Mouse (Mus musculus) 3134 (cell line): ENCODE measurements around the gene Gm49661.

Experiments used
- DNase-seq: peaks from one replicate; pipeline ENCODE4 v3.0.0-alpha.2; 2011; ENCODE audit warnings: low spot score; ENCODE audit not compliant: insufficient read length; ENCODE audit errors: extremely low read depth

Gene Gm49661

GRCm38 (mm10) chr8:84969241-84970134 lies at the start of gene Gm49661, which contains the start of the genes Prdx2 and Rnaseh2a:
Gene Gm49661 (minus strand): TSS chr8:84969433.
Gene Prdx2 (plus strand): TSS chr8:84969587.
Gene Rnaseh2a (minus strand): TSS chr8:84969767.
- DNase-seq: peak; percentile 80

GRCm38 (mm10) chr8:85017209-85017608 lies 48.0 kb upstream of the Gm49661 start:
- no peak for DNase-seq

GRCm38 (mm10) chr8:85016724-85017123 lies 47.5 kb upstream of the Gm49661 start:
- DNase-seq: no peak

GRCm38 (mm10) chr8:85014431-85014830 lies 45.2 kb upstream of the Gm49661 start, which contains the start of gene Best2:
Gene Best2 (minus strand): TSS chr8:85014531.
- DNase-seq: no peak

- no peak for DNase-seq
These were observed 44.1 kb upstream of the Gm49661 start for GRCm38 (mm10) chr8:85013230-85013840.

GRCm38 (mm10) chr8:85011242-85011641 lies 42.0 kb upstream of the Gm49661 start:
- DNase-seq: no peak

- DNase-seq: no peak
These were observed 38.5 kb upstream of the Gm49661 start for GRCm38 (mm10) chr8:85007686-85008085.

- peak; percentile 82 for DNase-seq
These were observed 28.5 kb upstream of the Gm49661 start for GRCm38 (mm10) chr8:84997649-84998295.

GRCm38 (mm10) chr8:84996978-84997377 lies 27.7 kb upstream of the Gm49661 start:
- no peak for DNase-seq

GRCm38 (mm10) chr8:84995680-84996079 lies 26.4 kb upstream of the Gm49661 start:
- no peak for DNase-seq

- DNase-seq: no peak
These were observed 25.1 kb upstream of the Gm49661 start for GRCm38 (mm10) chr8:84994375-84994774.

- DNase-seq: no peak
These were observed 21.6 kb upstream of the Gm49661 start for GRCm38 (mm10) chr8:84990836-84991235.

GRCm38 (mm10) chr8:84990349-84990748 lies 21.1 kb upstream of the Gm49661 start, which contains the start of gene Hook2:
Gene Hook2 (plus strand): TSS chr8:84990603.
- peak; percentile 93 for DNase-seq

GRCm38 (mm10) chr8:84989810-84990209 lies 20.6 kb upstream of the Gm49661 start:
- DNase-seq: peak; percentile 77

GRCm38 (mm10) chr8:84989311-84989731 lies 20.1 kb upstream of the Gm49661 start:
- peak; percentile 50 for DNase-seq

GRCm38 (mm10) chr8:84987903-84988302 lies 18.7 kb upstream of the Gm49661 start:
- DNase-seq: no peak

GRCm38 (mm10) chr8:84987388-84987787 lies 18.2 kb upstream of the Gm49661 start:
- no peak for DNase-seq

- no peak for DNase-seq
These were observed 17.2 kb upstream of the Gm49661 start for GRCm38 (mm10) chr8:84986379-84986945.

- DNase-seq: peak; percentile 93
These were observed 16.6 kb upstream of the Gm49661 start for GRCm38 (mm10) chr8:84985684-84986378.

GRCm38 (mm10) chr8:84985049-84985683 lies 15.9 kb upstream of the Gm49661 start:
- no peak for DNase-seq
